Mouse (Mus musculus) testis, adult 2 months (tissue): ENCODE measurements around the gene Sox4. TPM values are rescaled to one million over a fixed set of nuclear protein-coding genes. Genes with fewer than 3 reads are reported as not detected.
A peak's percentile ranks its signal among the peaks of the same experiment; 100 is the strongest.

Experiments used
- H3K27ac ChIP-seq: fragments of 200-500 bp; 2 replicates; pipeline ENCODE4 v1.5.1; 2012; ENCODE audit warnings: low read depth, low read length; ENCODE audit not compliant: control insufficient read depth, insufficient read depth
- H3K27me3 ChIP-seq: fragments of 200-500 bp; 2 replicates; pipeline ENCODE4 v1.6.1; 2012; ENCODE audit warnings: mild to moderate bottlenecking, low read length, moderate library complexity; ENCODE audit not compliant: control insufficient read depth, insufficient read depth
- H3K36me3 ChIP-seq: fragments of 200-500 bp; 2 replicates; pipeline ENCODE4 v1.6.1; 2012; ENCODE audit warnings: mild to moderate bottlenecking, low read length; ENCODE audit not compliant: control insufficient read depth, insufficient read depth
- H3K4me1 ChIP-seq: fragments of 200-500 bp; 2 replicates; pipeline ENCODE4 v1.6.1; 2012; ENCODE audit warnings: low read length; ENCODE audit not compliant: control insufficient read depth, insufficient read depth
- H3K4me3 ChIP-seq: fragments of 200-500 bp; 2 replicates; pipeline ENCODE4 v1.5.1; 2012; ENCODE audit warnings: low read depth, mild to moderate bottlenecking, low read length, moderate library complexity, mixed read lengths; ENCODE audit not compliant: control insufficient read depth
- CTCF ChIP-seq: fragments of 200-500 bp; IDR thresholded peaks from 2 replicates; pipeline ENCODE4 v1.5.1; 2012; ENCODE audit warnings: low read depth, mild to moderate bottlenecking, inconsistent platforms, low read length, moderate library complexity; ENCODE audit not compliant: control insufficient read depth, insufficient read depth, insufficient replicate concordance
- POLR2A ChIP-seq: fragments of 200-500 bp; IDR thresholded peaks from 2 replicates; pipeline ENCODE4 v1.6.1; 2012; ENCODE audit warnings: low read depth, mild to moderate bottlenecking, inconsistent platforms, low read length, moderate library complexity; ENCODE audit not compliant: control insufficient read depth
- polyA plus RNA-seq: library from polyadenylated mRNA; depleted of rRNA; stranded (reverse); fragments of >200 nt; gene quantifications from 2 replicates; pipeline ENCODE4 v1.2.3, GENCODE M21; 2012

Sox4 gene
- polyA plus RNA-seq, 1 experiment = 2.2 TPM

DNA sequence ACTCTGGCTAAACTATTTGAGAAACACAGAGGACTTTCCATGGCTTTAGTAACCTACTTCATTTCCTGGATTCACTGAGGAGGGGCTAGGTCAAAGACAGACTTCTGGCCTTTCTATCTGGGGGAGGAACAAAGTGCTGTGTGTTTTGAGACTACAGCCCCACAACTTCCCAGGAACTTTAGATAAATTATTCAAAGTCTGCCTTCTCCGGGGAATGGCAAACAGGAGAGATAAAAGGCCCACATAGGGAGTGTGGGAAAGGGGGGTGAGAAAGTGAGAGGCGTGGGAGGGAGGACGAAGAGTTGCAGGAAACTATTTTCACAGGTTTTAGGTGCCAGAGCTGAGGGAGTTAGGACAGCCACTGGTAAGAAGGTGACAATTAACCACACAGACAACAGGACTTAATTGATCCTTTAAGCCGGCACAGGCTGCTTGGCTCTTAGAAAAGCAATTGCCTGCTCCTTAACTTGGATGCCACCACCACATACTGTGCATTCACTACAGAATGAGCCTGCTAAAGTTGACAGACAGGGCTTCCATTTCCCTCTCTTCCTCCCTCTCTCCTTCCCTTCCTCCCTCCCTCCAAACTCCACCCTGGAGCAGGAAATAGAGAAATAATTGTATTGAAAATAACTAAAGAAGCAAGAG, 11.4 kb downstream of the Sox4 start:
- no peak overlapping the region for H3K4me3 ChIP-seq
- TF ChIP-seq POLR2A = no peak
- TF ChIP-seq CTCF = no peak
- no peaks in the 10 kb centered on the region for H3K27me3 ChIP-seq
- H3K27ac ChIP-seq = 0 out of 2 replicates have a peak overlapping the region, but pooled peaks have one; percentile 12
- no peaks in the 10 kb centered on the region for H3K4me1 ChIP-seq
- H3K36me3 ChIP-seq = no peaks in the 10 kb centered on the region

DNA sequence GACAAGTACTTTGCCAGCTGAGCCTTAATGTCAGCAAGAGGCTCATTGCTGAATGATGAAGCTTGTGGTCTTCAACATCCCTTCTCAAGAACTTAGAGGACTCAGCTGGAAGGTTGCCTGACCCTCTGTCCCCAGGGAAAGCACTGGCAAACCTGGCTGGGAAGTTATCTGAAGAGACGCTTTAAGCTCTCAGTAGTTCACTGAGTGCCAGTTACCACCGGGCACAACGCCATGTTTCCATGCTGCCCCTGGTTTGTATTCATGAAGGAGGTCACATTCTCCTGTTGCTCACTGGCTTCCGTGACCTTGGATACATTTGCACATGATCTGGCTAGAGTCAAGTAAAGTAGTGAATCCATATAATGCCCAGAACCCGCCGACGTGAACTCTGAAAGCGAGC, 20.1 kb downstream of the Sox4 start:
- TF ChIP-seq CTCF (no peak), POLR2A (no peak)
- H3K4me3 ChIP-seq = no peak overlapping the region
- H3K36me3 ChIP-seq = no peaks in the 10 kb centered on the region
- no peak overlapping the region for H3K27ac ChIP-seq
- H3K27me3 ChIP-seq = no peaks in the 10 kb centered on the region
- H3K4me1 ChIP-seq = peaks cover 3% of the 10 kb centered on the region; the same call in 1 of the 2 replicates

DNA sequence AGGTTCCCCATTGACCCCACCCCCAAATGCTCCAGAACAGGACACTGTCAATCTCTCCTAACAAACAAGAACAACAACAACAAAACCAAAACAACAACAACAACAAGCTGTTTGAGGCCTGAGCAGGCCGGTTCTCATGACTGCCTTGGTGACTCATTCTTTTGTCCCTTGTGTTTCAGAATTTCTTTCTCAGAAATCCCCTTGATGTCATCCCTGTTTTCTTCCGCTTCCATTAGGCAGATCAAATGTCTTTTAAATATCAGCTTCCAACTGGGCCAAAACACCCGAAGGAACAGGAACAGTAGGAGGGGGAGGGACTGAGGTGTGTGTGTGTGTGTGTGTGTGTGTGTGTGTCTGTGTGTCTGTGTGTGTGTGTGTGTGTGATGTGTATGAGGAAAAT, 21.7 kb downstream of the Sox4 start:
- H3K4me1 ChIP-seq = peaks cover 3% of the 10 kb centered on the region; the same call in 1 of the 2 replicates
- no peak overlapping the region for H3K27ac ChIP-seq

DNA sequence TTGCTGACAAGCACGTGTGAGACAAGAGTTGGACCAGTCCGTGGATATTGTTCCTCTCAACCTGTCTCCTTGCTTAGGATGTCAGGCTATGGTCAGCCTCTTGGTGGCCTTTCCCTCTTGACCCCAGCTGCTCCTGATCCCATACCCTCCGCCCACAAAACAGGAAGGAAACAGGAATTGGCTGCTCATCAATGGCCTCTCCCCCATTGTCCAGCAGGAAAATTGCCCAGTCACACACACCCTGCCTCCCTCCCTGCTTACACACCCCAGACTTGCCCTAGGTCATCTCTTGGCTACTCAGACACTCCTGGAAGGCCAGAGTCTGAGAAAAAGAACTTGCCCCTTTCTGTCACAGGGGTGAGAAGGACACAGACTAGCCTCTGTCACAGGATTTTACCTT, 22.2 kb downstream of the Sox4 start:
- no peak overlapping the region for H3K27ac ChIP-seq

More for the DNA sequence above, 21.7 kb downstream of the Sox4 start:
- no peaks in the 10 kb centered on the region for H3K27me3 ChIP-seq
- no peaks in the 10 kb centered on the region for H3K36me3 ChIP-seq
- TF ChIP-seq CTCF = no peak
- no peak for TF ChIP-seq POLR2A
- H3K4me3 ChIP-seq = no peak overlapping the region

DNA sequence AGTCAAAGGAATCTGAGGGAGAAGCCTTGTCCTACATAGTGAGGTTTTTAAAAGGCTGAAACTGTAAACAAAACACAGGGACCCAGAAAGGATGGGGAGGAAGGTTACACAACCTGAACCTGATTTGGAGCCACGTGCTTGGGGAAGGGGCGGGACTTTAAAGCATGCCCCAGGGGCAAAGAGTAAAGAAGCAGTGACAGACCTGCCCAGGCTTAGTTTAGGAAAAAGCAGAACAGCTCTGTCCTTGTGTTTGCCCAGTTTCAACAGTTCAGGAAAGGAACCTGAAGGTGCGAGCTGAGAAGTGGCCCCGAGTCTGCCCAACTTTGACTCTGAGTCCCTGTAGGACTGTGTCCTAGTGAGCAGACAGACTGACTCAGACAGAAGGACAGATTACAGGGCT, 23.1 kb downstream of the Sox4 start:
- H3K4me1 ChIP-seq = peaks cover 3% of the 10 kb centered on the region; the same call in 1 of the 2 replicates
- no peak overlapping the region for H3K4me3 ChIP-seq
- no peak overlapping the region for H3K27ac ChIP-seq
- H3K36me3 ChIP-seq = no peaks in the 10 kb centered on the region
- no peaks in the 10 kb centered on the region for H3K27me3 ChIP-seq
- no peak for TF ChIP-seq POLR2A
- TF ChIP-seq CTCF = no peak

More for the DNA sequence above, 22.2 kb downstream of the Sox4 start:
- Histone ChIP-seq H3K36me3 (no peaks in the 10 kb centered on the region), H3K4me1 (peaks cover 3% of the 10 kb centered on the region; the same call in 1 of the 2 replicates), H3K27me3 (no peaks in the 10 kb centered on the region), H3K4me3 (no peak overlapping the region)
- TF ChIP-seq POLR2A (no peak), CTCF (no peak)

DNA sequence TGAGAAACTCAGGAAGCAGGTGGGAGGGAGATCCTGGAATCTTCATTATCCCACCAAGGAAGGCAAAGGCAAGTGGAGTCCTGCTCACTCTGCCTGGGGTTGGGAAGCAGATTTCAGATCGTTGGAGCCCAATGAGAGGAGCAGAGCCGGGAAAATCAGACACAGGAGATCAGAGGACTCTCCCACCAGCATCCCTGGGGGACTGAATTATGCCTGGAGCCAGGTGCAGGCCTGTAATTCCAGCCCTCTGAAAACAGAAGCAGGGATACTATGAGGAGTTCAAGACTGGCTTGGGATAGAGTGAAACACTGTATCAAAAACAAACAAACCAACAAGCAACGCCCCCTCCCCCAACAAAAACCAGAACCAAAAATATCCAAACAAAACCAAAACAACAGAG, 23.6 kb downstream of the Sox4 start:
- Histone ChIP-seq H3K4me3 (no peak overlapping the region), H3K27me3 (no peaks in the 10 kb centered on the region), H3K27ac (no peak overlapping the region), H3K36me3 (no peaks in the 10 kb centered on the region), H3K4me1 (peaks cover 3% of the 10 kb centered on the region; the same call in 1 of the 2 replicates)
- TF ChIP-seq CTCF (no peak), POLR2A (no peak)

DNA sequence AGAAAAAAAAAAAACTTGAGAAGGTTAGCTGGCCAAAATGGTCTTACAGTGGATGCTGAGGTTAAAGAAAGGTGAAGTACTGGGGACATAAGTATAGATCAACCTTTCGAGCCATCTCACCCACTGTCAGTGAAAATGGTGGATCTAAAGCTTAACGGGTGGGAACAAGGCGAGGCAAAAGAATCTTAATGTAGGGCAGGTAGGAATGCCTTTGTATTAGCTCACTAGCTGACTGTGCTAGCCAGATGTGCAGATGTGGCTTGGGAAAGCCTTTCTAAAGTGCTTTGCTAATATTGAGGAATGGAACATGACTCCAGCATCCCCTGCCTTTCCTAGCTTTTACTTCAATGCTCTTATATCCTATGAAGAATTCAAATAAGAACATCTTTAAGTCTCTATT, 30.4 kb downstream of the Sox4 start:
- Histone ChIP-seq H3K4me3 (no peak overlapping the region), H3K4me1 (no peaks in the 10 kb centered on the region), H3K36me3 (no peaks in the 10 kb centered on the region), H3K27me3 (no peaks in the 10 kb centered on the region), H3K27ac (no peak overlapping the region)
- no peak for TF ChIP-seq CTCF
- TF ChIP-seq POLR2A = no peak
